Mouse (Mus musculus) left cerebral cortex, postnatal 14 days (tissue): Measurements from ENCODE around the gene Ppp4c. TPM values are rescaled to one million over a fixed set of nuclear protein-coding genes. Genes with fewer than 3 reads are reported as not detected.

ENCODE experiments used
- DNase-seq, 2 experiments: peaks; one replicate each; pipeline ENCODE4 v3.0.0; 2021 to 2022; ENCODE audit warnings: low spot score in 2 of 2, mixed read lengths in 1 of 2
- intact Hi-C: fragments of 180-260 bp; cut with DNase I; formaldehyde crosslinking; loops from one replicate; pipeline ENCODE4 v1.15.1; 2025
- total RNA-seq, 2 experiments: library from RNA; stranded (reverse); gene quantifications; 2 replicates each; pipeline ENCODE4 v1.2.3; 2021

Ppp4c gene
- total RNA-seq, 2 experiments from 2014 or later = 48.9 to 49.6 TPM

DNA sequence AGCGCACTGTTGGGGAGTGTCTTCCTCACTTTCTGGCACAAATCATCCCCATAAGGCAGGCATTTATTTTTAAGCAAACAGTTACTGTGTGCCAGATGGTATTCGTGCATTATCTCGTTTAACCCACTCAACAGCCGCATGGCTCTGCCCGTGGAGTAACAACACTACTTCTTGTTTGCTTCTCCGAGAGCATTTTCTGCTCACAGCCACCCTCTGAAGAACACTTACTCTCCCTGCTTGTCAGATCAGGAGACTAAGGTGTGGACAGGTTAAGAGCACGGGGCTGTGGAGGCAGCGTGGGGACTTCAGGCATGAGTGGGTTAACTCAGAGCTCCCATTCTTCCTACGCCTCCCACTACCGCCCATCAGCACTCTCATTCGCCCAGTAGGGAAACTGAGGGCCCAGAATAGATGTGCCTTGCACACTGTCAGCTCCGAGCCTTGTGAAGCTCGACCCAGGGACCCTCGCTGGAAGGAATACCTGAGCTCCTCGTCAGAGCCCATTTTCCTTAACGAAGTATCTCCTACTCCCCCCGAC lies 29.8 kb downstream of the Ppp4c start:
- intact Hi-C loops = loop anchor here (5.0 kb wide), 1 partner anchor 60 kb away; no protein-coding TSS in a partner anchor

DNA sequence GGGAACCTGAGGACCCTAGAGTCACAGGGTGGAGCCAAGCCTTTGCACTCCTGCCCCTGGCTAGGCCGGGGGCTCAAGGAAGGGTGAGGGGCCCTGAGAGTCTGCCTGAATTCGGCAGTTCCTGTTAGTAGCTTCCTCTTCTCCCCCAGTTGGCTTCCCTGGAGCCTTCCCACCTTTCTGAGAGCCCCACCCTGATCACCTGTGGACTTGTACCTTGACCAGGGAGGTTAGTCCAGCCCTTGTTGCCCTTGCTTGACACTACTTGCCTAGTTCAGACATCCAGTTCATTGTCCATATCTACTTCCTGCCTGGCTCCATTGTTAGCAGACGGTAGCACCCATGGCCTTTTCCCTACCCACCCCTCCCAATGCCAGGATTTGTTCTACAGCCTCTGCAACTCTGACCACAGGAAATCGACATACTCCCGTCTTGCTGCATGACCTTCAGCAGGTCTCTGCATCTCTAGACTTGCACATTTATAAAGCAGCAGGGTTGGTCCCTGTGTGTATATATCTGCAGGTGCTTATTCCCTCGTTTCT lies 30.7 kb downstream of the Ppp4c start:
- DNase-seq = no peak
- intact Hi-C loops = loop anchor here (5.0 kb wide), 1 partner anchor 59 kb away; no protein-coding TSS in a partner anchor

More for the DNA sequence above, 29.8 kb downstream of the Ppp4c start:
- peak; percentile 72 to 82 for DNase-seq

DNA sequence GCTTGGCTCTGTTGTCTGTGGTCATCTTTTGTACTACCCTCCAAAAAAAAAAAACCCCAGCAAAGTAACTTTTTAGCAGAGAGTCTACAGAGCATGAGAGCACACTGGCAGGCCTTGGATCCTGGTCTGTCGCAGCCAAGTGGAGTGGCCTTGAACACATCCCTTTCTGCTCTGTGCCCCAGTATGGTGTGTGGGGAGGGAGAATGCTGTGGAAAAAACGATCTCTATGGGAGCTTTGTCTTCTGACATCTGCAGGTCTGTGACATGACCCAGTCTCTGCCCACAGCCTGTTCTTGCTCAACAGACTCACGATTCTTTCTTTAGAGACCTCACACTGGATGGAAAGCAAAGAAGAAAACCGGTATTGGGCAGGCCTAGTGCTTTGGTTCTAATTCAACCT lies 31.3 kb downstream of the Ppp4c start:
- intact Hi-C loops = loop anchor here (5.0 kb wide), 1 partner anchor 59 kb away; no protein-coding TSS in a partner anchor
- DNase-seq = no peak

DNA sequence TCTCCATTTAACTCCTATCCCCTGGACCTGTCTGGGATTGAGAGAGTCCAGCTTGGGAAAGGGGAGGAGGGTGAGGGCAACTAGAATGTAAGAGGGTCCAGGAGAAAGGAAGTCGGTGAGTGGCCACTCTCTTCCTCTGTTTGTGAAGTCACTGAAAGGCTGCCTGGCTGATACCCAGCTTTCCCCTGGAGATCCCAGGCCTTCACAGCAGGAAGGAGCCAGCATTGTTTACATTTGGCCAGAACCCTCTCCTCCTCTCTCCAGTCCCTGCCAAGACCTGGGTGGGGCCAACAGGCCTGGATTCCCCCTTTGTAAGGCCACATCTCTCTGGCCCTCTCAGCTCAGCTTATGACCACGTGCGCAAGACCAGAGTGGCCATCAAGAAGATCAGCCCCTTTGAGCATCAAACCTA lies 31.9 kb downstream of the Ppp4c start:
- DNase-seq = no peak
- intact Hi-C loops = loop anchor here (5.0 kb wide), 1 partner anchor 58 kb away; no protein-coding TSS in a partner anchor

DNA sequence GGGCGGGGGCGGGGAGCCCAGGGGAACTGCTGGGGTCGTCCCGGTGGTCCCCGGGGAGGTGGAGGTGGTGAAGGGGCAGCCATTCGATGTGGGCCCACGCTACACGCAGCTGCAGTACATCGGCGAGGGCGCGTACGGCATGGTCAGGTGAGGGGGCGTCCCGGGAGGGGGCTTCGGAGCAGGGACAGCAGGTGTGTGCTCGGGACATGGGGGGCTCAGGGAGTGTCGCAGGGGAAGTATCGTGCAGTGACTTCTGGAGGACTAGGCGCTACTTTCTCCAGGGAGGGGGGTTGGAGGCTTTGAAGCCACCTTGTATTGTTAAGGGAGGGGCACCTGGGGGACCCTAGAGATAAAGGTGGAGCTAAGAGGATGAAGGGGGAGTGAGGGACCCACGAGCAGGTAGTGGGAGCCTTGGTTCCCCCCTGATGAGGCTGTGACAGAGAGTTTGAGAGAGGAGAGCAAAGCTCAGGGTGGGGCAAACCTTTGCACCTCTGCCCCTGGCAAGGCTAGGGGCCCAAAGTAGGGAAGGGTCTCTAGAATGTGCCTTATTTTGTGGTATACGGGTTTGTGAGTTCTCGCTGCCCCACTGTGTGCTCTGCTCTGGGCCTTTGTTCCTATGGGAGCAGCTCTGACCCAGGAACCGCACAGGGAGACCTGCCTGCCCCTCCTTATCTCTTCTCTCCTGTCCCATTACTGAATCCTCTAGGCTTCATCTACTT lies 32.5 kb downstream of the Ppp4c start:
- no peak for DNase-seq
- intact Hi-C loops = loop anchor here (5.0 kb wide), 1 partner anchor 58 kb away; no protein-coding TSS in a partner anchor

DNA sequence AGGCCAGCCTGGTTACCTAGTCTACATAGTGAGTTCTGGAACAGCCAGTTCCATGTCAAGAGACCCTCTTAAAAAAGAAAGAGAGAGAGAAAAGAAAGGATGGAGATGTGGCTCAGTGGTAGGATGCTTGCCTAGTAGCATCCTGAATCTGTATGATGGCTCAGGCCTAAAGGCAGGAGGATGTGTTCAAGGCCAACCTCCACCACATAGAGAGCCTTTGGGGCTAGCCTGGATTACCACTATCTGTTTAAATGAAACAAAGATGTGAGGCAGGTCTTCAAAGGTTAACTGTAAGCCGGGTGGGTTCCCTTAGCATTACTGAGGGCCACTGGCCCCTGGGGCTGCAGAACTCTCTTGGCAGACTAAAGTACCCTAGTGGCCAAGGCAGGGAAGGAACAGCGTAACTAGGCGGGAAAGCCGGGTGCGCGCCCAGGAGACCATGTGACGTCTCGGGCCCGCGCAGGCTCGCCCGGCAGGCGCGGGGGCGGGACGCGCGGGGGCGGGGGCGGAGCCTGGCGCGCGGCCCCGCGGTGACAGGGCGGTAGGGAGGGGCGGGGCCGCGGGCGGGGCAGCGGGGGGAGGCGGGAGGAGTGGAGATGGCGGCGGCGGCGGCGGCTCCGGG lies 33.1 kb downstream of the Ppp4c start, which contains the start of gene Mapk3:
Gene Mapk3 (plus strand): TSS at position 552 of the 622 bp plus-strand sequence.
- peak; percentile 91 to 94 for DNase-seq
- intact Hi-C loops = no loop called here

DNA sequence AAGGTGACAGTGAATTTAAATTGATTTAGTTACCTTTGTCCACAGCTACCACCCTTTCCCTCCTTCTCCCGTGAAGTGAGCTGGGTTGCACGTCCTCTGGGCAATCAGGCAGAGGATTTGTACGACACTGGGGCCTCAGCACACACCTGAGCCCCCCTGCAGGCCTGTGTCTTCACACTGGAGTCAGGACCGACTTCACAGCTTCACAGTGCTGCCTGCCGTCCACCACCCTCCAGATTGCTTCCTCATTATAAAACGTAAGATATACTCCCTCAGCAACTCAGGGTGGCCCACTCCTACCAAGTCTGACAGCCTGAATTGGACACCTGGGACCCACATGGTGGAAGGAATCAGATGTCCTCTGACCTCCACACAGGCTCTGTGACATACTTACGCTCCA lies 33.8 kb downstream of the Ppp4c start:
- DNase-seq = no peak
- intact Hi-C loops = no loop called here

DNA sequence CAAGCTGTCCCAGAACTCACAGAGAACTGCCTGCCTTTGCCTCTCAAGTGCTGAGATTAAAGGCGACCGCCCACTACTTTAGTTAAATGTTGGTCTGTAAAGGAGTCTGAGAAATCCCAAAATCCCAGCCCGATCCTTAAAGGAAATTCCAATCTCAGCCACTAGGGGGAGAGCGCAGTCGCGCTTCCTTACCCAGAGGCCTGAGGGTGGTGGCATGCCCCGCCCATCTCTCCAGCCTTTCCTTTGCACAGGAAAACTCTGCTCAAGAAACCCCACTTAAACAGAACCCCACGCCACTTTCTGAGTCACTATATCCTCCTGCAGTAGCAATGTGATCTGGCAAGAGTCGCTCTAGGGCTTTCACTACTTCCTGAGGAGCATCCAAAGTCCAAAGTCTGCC lies 37.4 kb downstream of the Ppp4c start:
- intact Hi-C loops = no loop called here
- peak; percentile 67 to 73 for DNase-seq

DNA sequence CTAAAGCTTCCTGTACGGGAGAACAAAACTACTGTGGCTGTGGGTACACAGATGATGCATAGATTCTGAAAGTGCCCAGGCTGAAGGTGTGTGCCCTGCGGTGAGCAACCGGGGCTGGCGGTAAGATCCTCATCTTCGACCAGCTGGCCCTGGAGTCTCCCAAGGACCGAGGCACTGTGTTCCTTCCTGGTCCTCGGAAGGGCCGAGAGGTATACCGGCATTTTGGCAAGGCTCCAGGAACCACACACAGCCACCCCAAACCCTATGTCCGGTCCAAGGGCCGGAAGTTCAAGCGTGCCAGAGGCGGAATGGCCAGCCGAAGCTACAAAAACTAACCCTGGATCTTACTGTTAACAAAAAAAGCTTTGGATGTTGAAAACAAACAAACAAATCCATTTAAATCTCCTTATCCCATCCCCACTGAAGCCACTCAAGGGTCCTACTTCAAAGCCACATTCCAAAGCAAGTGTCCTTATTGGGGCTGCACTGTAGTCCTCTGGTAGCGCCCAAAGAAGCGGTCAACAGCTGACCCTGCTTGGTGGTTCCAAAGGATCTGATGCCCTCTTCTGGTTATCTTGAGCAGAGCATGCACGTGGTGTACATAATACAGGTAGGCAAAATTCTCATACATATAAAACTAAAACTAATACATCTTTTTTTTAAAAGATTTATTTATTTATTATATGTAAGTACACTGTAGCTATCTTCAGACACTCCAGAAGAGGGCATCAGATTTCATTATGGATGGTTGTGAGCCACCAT lies 42.5 kb downstream of the Ppp4c start:
- intact Hi-C loops = no loop called here
- DNase-seq = no peak

DNA sequence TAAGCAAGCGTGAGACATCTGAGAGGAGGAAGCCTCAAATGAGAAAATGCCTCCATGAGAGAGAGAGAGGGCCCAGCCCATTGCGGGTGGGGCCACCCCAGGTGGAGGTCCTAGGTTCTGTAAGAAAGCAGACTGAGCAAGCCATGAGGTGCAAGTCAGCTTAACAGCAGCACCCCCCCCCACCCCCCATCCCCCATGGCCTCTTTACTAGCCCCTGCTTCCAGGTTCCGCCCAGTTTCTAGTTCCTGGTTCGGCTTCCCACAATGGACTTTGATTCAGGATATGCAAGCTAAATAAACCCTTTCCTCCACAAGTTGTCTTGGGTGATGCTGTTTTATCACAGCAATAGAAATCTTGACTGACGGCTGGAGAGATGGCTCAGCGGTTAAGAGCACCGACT lies 43.5 kb downstream of the Ppp4c start:
- intact Hi-C loops = no loop called here
- no peak for DNase-seq

DNA sequence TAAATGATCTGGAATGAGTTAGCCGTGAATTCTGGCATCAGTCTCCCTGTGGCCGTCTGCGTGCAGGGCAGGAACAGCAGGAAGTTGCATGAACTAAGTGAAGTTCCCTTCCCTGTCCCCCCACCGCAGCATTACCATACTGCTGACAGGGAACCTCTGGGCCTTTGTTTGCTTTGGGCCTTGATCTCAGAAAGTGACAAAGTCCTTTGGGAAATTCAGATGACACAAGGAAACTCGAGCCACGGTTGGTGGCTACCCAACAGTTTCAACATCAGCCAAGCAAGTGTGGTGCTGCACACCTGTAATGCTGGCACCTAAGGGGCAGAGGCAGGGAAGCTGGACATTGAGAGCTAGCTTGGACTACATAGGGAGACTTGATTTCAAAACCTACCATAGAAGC lies 45.5 kb downstream of the Ppp4c start:
- intact Hi-C loops = no loop called here
- DNase-seq = no peak

DNA sequence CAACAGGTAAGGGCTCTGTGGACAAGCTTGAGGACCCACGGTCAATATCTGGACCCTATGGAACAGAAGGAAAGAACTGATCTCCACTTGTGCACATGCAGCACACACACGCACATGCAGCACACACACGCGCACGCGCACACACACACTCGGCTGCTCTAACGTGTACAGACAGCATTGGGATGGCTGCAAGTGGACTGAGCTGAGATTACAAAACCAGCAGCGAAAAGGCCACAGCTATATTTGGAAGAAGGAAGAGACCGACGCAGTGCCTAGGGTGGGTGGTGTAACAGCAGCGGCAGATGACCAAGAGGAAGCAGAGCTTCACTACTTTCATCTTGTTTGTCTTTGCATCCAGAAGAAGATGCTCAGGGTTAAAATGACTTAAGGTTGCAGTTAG lies 46.2 kb downstream of the Ppp4c start:
- intact Hi-C loops = no loop called here
- DNase-seq = no peak

DNA sequence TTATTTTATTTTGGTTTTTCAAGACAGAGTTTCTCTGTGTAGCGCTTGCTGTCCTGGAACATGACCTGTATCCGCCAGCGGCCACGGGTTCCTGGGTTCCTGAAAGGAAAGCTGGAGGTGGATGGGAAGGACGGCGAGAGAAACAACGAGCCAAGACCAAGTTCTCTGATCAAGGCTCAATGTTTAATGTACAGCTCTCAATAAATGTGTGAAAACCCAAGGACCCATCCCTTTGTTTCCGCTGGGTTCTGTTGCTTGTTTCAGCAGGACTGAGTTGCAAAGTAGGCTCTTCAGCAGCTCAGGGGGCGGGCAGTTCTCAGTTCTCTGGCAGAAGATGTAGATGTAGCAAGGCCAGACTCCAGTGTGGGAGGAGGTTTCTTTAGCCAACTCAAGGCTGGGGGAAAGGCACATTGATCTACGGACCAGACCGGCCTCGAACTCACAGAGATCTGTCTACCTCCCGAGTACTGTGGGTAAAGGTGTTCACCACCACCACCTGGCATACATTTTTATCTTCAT lies 50.3 kb downstream of the Ppp4c start:
- intact Hi-C loops = no loop called here
- DNase-seq = no peak

DNA sequence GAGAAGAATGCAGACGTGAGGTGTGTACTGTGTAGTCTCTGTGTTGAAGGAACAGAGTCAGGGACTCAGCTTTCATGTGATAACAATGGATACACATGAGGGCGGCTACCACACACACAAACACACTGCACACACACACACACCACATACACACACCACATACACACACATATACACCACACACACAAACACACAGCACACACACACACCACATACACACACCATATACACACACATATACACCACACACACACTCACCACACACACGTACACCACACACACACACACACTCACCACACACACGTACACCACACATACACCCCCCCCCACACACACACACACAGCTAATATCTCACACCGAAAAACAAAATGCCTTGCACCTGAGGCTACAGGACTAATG lies 50.8 kb downstream of the Ppp4c start:
- intact Hi-C loops = no loop called here

DNA sequence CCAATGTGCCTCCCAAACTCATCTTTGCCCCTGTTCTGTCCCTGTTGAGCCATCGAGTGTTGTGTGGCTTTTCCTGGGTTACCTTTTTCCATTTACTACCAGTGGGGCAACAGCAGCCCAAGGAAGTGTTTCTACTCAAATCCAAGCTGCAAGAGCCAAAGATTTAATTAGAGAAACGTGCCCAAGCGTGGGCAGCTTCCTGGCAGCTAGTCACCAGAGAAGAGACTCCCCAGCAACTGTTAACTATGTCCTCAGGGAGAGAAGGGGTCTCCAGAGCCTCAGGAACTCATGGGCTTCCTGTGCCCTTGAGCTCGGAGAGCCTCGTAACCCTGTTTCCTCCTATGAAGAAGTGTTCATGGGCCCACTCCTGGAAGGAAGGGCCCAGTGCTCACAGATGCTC lies 51.3 kb downstream of the Ppp4c start:
- no peak for DNase-seq
- intact Hi-C loops = no loop called here

More for the DNA sequence above, 50.8 kb downstream of the Ppp4c start:
- DNase-seq = no peak

DNA sequence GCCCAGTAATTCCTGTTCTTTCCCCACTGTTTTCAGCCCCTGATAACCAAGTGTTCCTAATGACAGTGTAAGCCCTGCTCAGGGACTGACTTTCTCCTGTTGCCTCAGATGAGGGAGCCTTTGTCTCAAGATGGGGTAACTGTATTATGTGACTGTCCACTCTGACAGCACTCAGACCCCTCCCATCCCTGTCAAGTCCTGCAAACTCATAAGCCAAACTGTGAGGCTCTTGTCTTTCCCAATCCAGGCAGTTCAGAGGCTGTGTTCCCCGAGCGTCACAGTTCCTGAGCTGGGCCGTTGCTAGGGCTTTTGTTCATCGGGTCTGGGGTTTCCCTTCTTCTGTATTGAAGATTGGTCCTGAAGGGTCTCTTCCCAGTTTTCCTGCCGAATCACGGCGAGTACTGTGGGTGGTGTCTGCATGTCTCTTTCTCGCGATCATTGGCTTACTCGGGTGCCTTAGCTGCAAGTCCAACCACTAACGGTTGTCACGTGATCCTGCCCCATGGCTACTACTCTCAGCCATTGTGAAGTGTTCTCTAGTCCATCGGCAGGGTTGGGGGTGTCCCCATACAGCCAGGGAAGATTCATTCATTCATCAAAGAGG lies 52.1 kb downstream of the Ppp4c start:
- intact Hi-C loops = no loop called here
- no peak for DNase-seq

DNA sequence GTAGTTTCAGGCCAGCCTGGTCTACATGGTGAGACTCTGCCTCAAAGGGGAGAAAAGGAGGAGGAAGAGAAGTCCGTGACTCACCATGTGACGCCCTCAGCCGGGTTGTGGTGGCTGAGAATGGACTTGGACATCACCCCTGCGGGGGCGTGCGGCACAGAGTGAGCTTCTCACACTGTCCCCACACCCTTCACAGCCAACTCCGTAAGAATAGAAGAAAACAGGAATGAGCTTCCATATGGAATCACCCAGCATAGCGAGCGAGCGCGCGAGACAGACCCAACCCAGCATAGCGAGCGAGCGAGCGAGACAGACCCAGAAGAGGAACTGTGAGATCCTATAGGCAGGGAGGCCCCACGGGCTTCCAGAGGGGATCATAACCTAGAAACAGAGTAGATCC lies 52.7 kb downstream of the Ppp4c start:
- peak in 1 of 2 experiments; percentile 78 for DNase-seq
- intact Hi-C loops = no loop called here

DNA sequence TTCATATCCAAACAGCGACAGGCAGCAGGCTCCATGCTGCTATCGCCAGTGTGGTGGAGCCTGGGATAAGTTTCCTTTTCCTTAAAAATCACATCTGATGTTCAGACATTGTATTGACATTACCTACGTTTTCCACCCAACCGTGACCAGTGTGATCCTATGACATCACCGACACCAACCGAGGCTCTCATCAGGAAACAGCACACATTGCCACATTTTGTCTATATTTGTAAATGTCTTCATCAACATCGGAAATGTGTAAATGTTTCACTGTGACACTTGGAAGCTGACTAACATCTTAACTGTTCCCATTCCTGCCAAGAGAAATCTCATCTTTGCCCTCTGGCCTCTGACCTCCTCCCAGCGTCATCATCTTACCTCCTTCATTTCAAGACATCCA lies 56.2 kb downstream of the Ppp4c start:
- intact Hi-C loops = no loop called here
- no peak for DNase-seq
